In the genomic region with DNA sequence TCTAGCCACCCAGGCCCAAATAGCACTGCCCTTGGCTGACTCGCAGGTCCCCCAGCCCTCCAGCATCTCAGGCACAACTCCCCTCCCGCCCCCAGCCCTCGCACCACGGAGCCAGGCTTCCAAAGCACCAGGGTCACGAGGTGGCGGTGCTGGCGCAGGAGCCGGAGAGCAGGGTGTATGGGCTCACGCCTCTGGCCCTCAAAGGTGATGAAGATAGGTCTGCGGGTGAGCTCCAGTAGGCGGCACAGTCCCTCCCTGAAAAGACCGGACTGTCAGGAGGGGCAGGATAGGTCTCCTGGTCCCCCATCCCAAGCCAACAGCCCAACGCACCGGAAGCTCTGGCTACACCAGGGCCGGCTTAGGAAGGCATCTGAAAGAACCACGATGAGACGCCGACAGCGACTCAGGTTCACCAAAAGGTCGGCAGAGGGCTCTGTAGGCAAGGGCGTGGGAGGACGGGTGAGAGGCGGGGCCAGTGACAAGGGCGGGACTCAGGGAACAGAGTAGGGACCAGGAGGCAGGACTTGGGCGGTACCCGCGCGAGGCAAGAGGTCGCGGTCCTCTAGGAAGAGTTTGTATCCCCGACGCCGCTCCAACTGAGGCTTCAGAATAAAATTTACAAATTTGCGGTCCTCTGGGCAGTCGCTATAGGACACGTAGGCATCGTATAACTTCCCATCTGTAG, we compare ENCODE assay signal across 8 mouse cellular contexts. TPM values are rescaled to one million over a fixed set of nuclear protein-coding genes. Genes with fewer than 3 reads are reported as not detected.
DNase-seq lines count a peak whose midpoint lies in the region; ATAC-seq and TF ChIP-seq lines count a peak whose summit lies in the region.

No protein-coding gene starts in this region.

- H3K27ac ChIP-seq in intestine, embryonic 15.5 days, result peak overlapping the region; percentile 36; the same call in 1 of the 2 replicates
- no peak overlapping the region for H3K27ac ChIP-seq in liver, adult 2 months (replicated peaks; ENCODE audit: insufficient read depth, low read depth, low read length)
- no peak overlapping the region for H3K27ac ChIP-seq in stomach, embryonic 14.5 days (ENCODE audit: low read length)

- no peaks in the 10 kb centered on the region for H3K9me3 ChIP-seq in intestine, embryonic 15.5 days
- no peaks in the 10 kb centered on the region for H3K9me3 ChIP-seq in stomach, embryonic 14.5 days (ENCODE audit: control insufficient read depth, low read depth, low read length)

- no peak for TF ChIP-seq POLR2A in liver, adult 2 months (IDR thresholded peaks at IDR 0.05; ENCODE audit: extremely low read depth, insufficient read depth, low read length)

- H3K27me3 ChIP-seq in intestine, embryonic 15.5 days (replicated peaks), result peaks cover 11% of the 10 kb centered on the region
- no peaks in the 10 kb centered on the region for H3K27me3 ChIP-seq in liver, adult 2 months (ENCODE audit: control insufficient read depth, insufficient read depth, low read length)
- H3K27me3 ChIP-seq in stomach, embryonic 14.5 days (ENCODE audit: control insufficient read depth, insufficient read depth, low read length), result no peaks in the 10 kb centered on the region

- peak overlapping the region; percentile 14 for H3K4me3 ChIP-seq in intestine, embryonic 15.5 days (replicated peaks)
- H3K4me3 ChIP-seq in liver, adult 2 months (ENCODE audit: insufficient read depth, low read depth, low read length), result no peak overlapping the region
- no peak overlapping the region for H3K4me3 ChIP-seq in stomach, embryonic 14.5 days (ENCODE audit: low read depth, low read length)

- peak; percentile 76 to 84 for DNase-seq in urinary bladder, adult 18-20 months (ENCODE audit: low spot score in 2 of 2)
- no peak for DNase-seq in urinary bladder, postnatal 10 days (ENCODE audit: low spot score)
- DNase-seq in embryo, embryonic 11.5 days (ENCODE audit: low read depth, low spot score), result peak; percentile 69
- DNase-seq in liver, adult 2 months (ENCODE audit: extremely low read depth, low read depth, low spot score), result peak; percentile 81
- DNase-seq in monocyte, adult 2 months (ENCODE audit: low read depth in 1 of 2, low spot score in 2 of 2), result peak; percentile 65 to 68

- H3K4me2 ChIP-seq in intestine, embryonic 15.5 days (replicated peaks), result peak overlapping the region; percentile 56
- peak overlapping the region; percentile 31 for H3K4me2 ChIP-seq in stomach, embryonic 14.5 days (replicated peaks; ENCODE audit: low read depth, low read length)

- H3K9ac ChIP-seq in intestine, embryonic 15.5 days, result 0 out of 2 replicates have a peak overlapping the region, but pooled peaks have one; percentile 23
- no peak overlapping the region; the same call in 1 of the 2 replicates for H3K9ac ChIP-seq in liver, adult 2 months (ENCODE audit: low read depth, low read length)
- no peak overlapping the region for H3K9ac ChIP-seq in stomach, embryonic 14.5 days (replicated peaks; ENCODE audit: low read depth, low read length)

- WGBS in intestine, embryonic 15.5 days, result 10% methylated on average over 37 of the region's 37 CpGs
- 22% methylated on average over 37 of the region's 37 CpGs for WGBS in liver, adult 2 months
- WGBS in stomach, embryonic 14.5 days, result 6% methylated on average over 37 of the region's 37 CpGs

- peak; percentile 73 for ATAC-seq in granulocyte monocyte progenitor cell, adult 5-6 weeks (replicated peaks; ENCODE audit: poor library complexity, severe bottlenecking)
- ATAC-seq in intestine, embryonic 15.5 days, result peak; percentile 93
- ATAC-seq in stomach, embryonic 14.5 days (ENCODE audit: insufficient number of reproducible peaks, insufficient read depth, low FRiP score, low read depth), result peak; percentile 88

- H3K79me2 ChIP-seq in liver, adult 2 months (ENCODE audit: control insufficient read depth, insufficient read depth, low read length), result no peaks in the 10 kb centered on the region

- peak; percentile 91 for TF ChIP-seq CTCF in liver, adult 2 months (IDR thresholded peaks at IDR 0.05; ENCODE audit: low read depth, low read length)

- peaks cover 36% of the 10 kb centered on the region for H3K4me1 ChIP-seq in intestine, embryonic 15.5 days (replicated peaks)
- peaks cover 16% of the 10 kb centered on the region for H3K4me1 ChIP-seq in liver, adult 2 months (ENCODE audit: control insufficient read depth, insufficient read depth, low read length)
- H3K4me1 ChIP-seq in stomach, embryonic 14.5 days (ENCODE audit: control insufficient read depth, insufficient read depth, low read length), result peaks cover 3% of the 10 kb centered on the region; the same call in 1 of the 2 replicates

- H3K36me3 ChIP-seq in intestine, embryonic 15.5 days, result no peaks in the 10 kb centered on the region
- no peaks in the 10 kb centered on the region for H3K36me3 ChIP-seq in liver, adult 2 months (ENCODE audit: control insufficient read depth, insufficient read depth, low read length)
- no peaks in the 10 kb centered on the region for H3K36me3 ChIP-seq in stomach, embryonic 14.5 days (ENCODE audit: control insufficient read depth, insufficient read depth, low read length)

RNA-seq across cellular contexts. Expression of gene Sigirr, which starts 8.2 kb away (rescaled TPM):
- total RNA-seq in granulocyte monocyte progenitor cell, adult 5-6 weeks (2014; fragmentation: Nextera tagmentation), result 16.9 and 30.9 TPM in 2 replicates
- 16.6 and 20.2 TPM in 2 replicates for total RNA-seq in granulocyte monocyte progenitor cell, adult 5-6 weeks (2017)
- 17.8 and 20.5 TPM in 2 replicates for polyA plus RNA-seq in intestine, embryonic 15.5 days (2015; fragmentation: Nextera tagmentation; extraction: Ambion mirVana)
- 21.8 and 28.5 TPM in 2 replicates for total RNA-seq in liver, adult 2 months (2014; rRNA removed)
- polyA plus RNA-seq in liver, adult 2 months (2012; rRNA removed), result 42.4 and 42.5 TPM in 2 replicates
- 7.1 and 7.4 TPM in 2 replicates for polyA plus RNA-seq in stomach, embryonic 14.5 days (2014; fragmentation: Nextera tagmentation; extraction: Ambion mirVana)

RNA-seq across cellular contexts. Expression of gene Pkp3, which starts 14.2 kb away (rescaled TPM):
- 1.4 and 2.2 TPM in 2 replicates for total RNA-seq in granulocyte monocyte progenitor cell, adult 5-6 weeks (2014; fragmentation: Nextera tagmentation)
- 0.52 and 2.7 TPM in 2 replicates for total RNA-seq in granulocyte monocyte progenitor cell, adult 5-6 weeks (2017)
- 24.6 and 26.1 TPM in 2 replicates for polyA plus RNA-seq in intestine, embryonic 15.5 days (2015; fragmentation: Nextera tagmentation; extraction: Ambion mirVana)
- 0.60 and 0.83 TPM in 2 replicates for total RNA-seq in liver, adult 2 months (2014; rRNA removed)
- 1.9 and 2.0 TPM in 2 replicates for polyA plus RNA-seq in liver, adult 2 months (2012; rRNA removed)
- polyA plus RNA-seq in stomach, embryonic 14.5 days (2014; fragmentation: Nextera tagmentation; extraction: Ambion mirVana), result 20.2 and 21.1 TPM in 2 replicates

RNA-seq across cellular contexts. Expression of gene Ano9, which starts 25.4 kb away (rescaled TPM):
- not detected in 2 replicates for total RNA-seq in granulocyte monocyte progenitor cell, adult 5-6 weeks (2014; fragmentation: Nextera tagmentation)
- not detected in 2 replicates for total RNA-seq in granulocyte monocyte progenitor cell, adult 5-6 weeks (2017)
- 29.5 and 35.3 TPM in 2 replicates for polyA plus RNA-seq in intestine, embryonic 15.5 days (2015; fragmentation: Nextera tagmentation; extraction: Ambion mirVana)
- not detected in 2 replicates for total RNA-seq in liver, adult 2 months (2014; rRNA removed)
- polyA plus RNA-seq in liver, adult 2 months (2012; rRNA removed), result 0.09 and 0.13 TPM in 2 replicates
- polyA plus RNA-seq in stomach, embryonic 14.5 days (2014; fragmentation: Nextera tagmentation; extraction: Ambion mirVana), result 11.9 and 12.2 TPM in 2 replicates

RNA-seq across cellular contexts. Expression of gene Ptdss2, which starts 30.0 kb away (rescaled TPM):
- 14.0 and 17.5 TPM in 2 replicates for total RNA-seq in granulocyte monocyte progenitor cell, adult 5-6 weeks (2014; fragmentation: Nextera tagmentation)
- total RNA-seq in granulocyte monocyte progenitor cell, adult 5-6 weeks (2017), result 4.2 and 7.1 TPM in 2 replicates
- polyA plus RNA-seq in intestine, embryonic 15.5 days (2015; fragmentation: Nextera tagmentation; extraction: Ambion mirVana), result 58.0 and 59.7 TPM in 2 replicates
- 5.2 and 5.4 TPM in 2 replicates for total RNA-seq in liver, adult 2 months (2014; rRNA removed)
- 10.7 and 13.5 TPM in 2 replicates for polyA plus RNA-seq in liver, adult 2 months (2012; rRNA removed)
- 65.1 and 67.3 TPM in 2 replicates for polyA plus RNA-seq in stomach, embryonic 14.5 days (2014; fragmentation: Nextera tagmentation; extraction: Ambion mirVana)

RNA-seq across cellular contexts. Expression of gene B4galnt4, which starts 31.3 kb away (rescaled TPM):
- total RNA-seq in granulocyte monocyte progenitor cell, adult 5-6 weeks (2014; fragmentation: Nextera tagmentation), result 0.60 and 3.6 TPM in 2 replicates
- total RNA-seq in granulocyte monocyte progenitor cell, adult 5-6 weeks (2017), result 0.26 TPM in 1 of 2 replicates, not detected in the other
- polyA plus RNA-seq in intestine, embryonic 15.5 days (2015; fragmentation: Nextera tagmentation; extraction: Ambion mirVana), result 7.9 and 10.7 TPM in 2 replicates
- total RNA-seq in liver, adult 2 months (2014; rRNA removed), result 0.09 TPM in 1 of 2 replicates, not detected in the other
- polyA plus RNA-seq in liver, adult 2 months (2012; rRNA removed), result 0.04 and 0.10 TPM in 2 replicates
- 8.6 and 10.3 TPM in 2 replicates for polyA plus RNA-seq in stomach, embryonic 14.5 days (2014; fragmentation: Nextera tagmentation; extraction: Ambion mirVana)

Comparison
In these comparisons a context has a peak if more than half of its experiments do, and no peak if none do; other contexts are left out.
1. RNA of gene Ano9, which starts 25.4 kb away (polyA plus RNA-seq): 29.5 to 35.3 TPM in intestine, embryonic 15.5 days and 11.9 to 12.2 TPM in stomach, embryonic 14.5 days; 0.09 to 0.13 TPM in liver, adult 2 months; every median in the first group is over 10 times any median in the second.
2. Peak in every context shown above with its lines, with median percentiles within 50 percentile points of each other: ATAC-seq.